Mouse (Mus musculus) lung, embryonic 14.5 days (tissue): ENCODE data around the gene Grip2. TPM values are rescaled to one million over a fixed set of nuclear protein-coding genes. Genes with fewer than 3 reads are reported as not detected.
A peak's percentile ranks its signal among the peaks of the same experiment; 100 is the strongest.

ENCODE experiments used
- ATAC-seq: fragments of 200-750 bp; cut with Nextera tagmentation; 2 replicates; pipeline ENCODE4 v1.8.0; 2017; ENCODE audit warnings: mild to moderate bottlenecking, moderate TSS enrichment, moderate library complexity; ENCODE audit not compliant: insufficient read depth
- DNase-seq: peaks from one replicate; pipeline ENCODE4 v3.0.0-alpha.2; 2015
- H3K27ac ChIP-seq: fragments of 300-500 bp; sonication (generic); 2 replicates; pipeline ENCODE4 v1.5.1; 2014; ENCODE audit warnings: low read depth, mild to moderate bottlenecking, moderate library complexity
- H3K27me3 ChIP-seq: fragments of 300-500 bp; sonication (generic); 2 replicates; pipeline ENCODE4 v1.6.1; 2014; ENCODE audit warnings: low read length, control low read depth; ENCODE audit not compliant: insufficient read depth
- H3K36me3 ChIP-seq: fragments of 300-500 bp; sonication (generic); 2 replicates; pipeline ENCODE4 v1.6.1; 2014; ENCODE audit warnings: control low read depth; ENCODE audit not compliant: insufficient read depth
- H3K4me1 ChIP-seq: fragments of 300-500 bp; sonication (generic); 2 replicates; pipeline ENCODE4 v1.6.1; 2014; ENCODE audit warnings: antibody characterized with exemption, control low read depth; ENCODE audit not compliant: insufficient read depth
- H3K4me2 ChIP-seq: fragments of 300-500 bp; sonication (generic); 2 replicates; pipeline ENCODE4 v1.6.1; 2014; ENCODE audit warnings: mild to moderate bottlenecking
- H3K4me3 ChIP-seq: fragments of 300-500 bp; sonication (generic); 2 replicates; pipeline ENCODE4 v1.5.1; 2014; ENCODE audit warnings: low read depth, low read length
- H3K9ac ChIP-seq: fragments of 300-500 bp; sonication (generic); 2 replicates; pipeline ENCODE4 v1.6.1; 2014
- H3K9me3 ChIP-seq: fragments of 300-500 bp; sonication (generic); 2 replicates; pipeline ENCODE4 v1.6.1; 2016; ENCODE audit warnings: low read depth, low read length, control low read depth
- CTCF ChIP-seq: IDR thresholded peaks from 2 replicates; pipeline ENCODE4 v1.5.1; 2016; ENCODE audit warnings: antibody characterized with exemption, low read depth
- WGBS: fragments of 180-500 bp; shearing (Covaris S2); extraction: QIAGEN DNeasy Blood & Tissue Kit; methylation state at CpG from one replicate; pipeline ENCODE4 v1.1.7; 2014; 5-methylcytosine and 5-hydroxymethylcytosine counted together
- polyA plus RNA-seq: library from polyadenylated mRNA; unstranded; fragments of >200 nt; fragmentation: Nextera tagmentation; extraction: Ambion mirVana; gene quantifications from 2 replicates; pipeline ENCODE4 v1.2.1, GENCODE M21; 2014

Grip2 gene
- polyA plus RNA-seq, 1 experiment from 2014 or later = 0.14 TPM

DNA sequence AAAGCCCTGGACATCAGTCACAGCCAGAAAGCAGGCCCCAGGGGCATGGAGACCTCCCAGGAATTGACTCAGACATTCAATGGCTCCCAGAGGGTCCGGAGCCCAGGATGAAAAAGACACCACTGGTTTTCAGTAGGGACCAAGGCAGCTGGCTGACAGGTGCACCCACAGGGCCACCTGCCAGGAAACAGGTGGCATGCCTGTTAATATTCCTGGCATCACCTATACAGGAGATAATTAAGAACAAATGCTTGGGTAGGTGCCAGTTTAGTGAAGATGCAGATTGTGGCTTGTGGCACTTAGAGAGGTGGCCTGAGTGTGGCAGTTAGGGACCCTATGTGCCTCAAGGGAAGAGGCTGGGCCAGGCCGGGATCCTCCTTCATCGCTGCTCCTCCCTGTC, 13.4 kb downstream of the Grip2 start:
- Histone ChIP-seq H3K27me3 (no peaks in the 10 kb centered on the region), H3K4me1 (no peaks in the 10 kb centered on the region), H3K9me3 (no peaks in the 10 kb centered on the region), H3K4me3 (no peak overlapping the region), H3K36me3 (no peaks in the 10 kb centered on the region), H3K9ac (no peak overlapping the region), H3K27ac (no peak overlapping the region), H3K4me2 (no peak overlapping the region)
- 81% methylated on average over 3 of the region's 3 CpGs for WGBS
- DNase-seq (no peak), ATAC-seq (no peak)
- no peak for TF ChIP-seq CTCF

DNA sequence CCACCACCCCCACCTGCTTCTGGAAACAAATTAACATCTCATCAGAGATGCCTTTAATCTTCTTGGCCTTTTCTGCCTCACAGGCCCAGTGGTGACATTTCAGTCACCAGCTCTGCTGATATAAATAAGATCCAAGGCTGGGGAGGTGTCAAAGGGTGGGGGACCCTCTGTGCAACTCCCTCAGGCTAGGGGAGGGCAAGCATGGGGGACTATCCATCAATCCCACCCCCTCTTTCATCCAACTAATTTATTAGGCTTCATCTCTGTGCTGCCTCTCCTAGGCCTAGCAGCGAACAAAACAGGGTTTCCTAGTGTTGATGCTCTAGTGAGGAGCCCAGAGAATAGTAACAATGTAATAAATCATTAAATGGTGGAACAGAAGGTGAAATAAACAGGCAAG, 17.0 kb downstream of the Grip2 start:
- ATAC-seq (no peak), DNase-seq (no peak)
- Histone ChIP-seq H3K27ac (no peak overlapping the region), H3K36me3 (no peaks in the 10 kb centered on the region), H3K9ac (no peak overlapping the region), H3K27me3 (peaks cover 25% of the 10 kb centered on the region), H3K4me1 (no peaks in the 10 kb centered on the region), H3K9me3 (no peaks in the 10 kb centered on the region), H3K4me3 (no peak overlapping the region), H3K4me2 (no peak overlapping the region)
- WGBS = 31% methylated on average over 1 of the region's 1 CpGs
- no peak for TF ChIP-seq CTCF

DNA sequence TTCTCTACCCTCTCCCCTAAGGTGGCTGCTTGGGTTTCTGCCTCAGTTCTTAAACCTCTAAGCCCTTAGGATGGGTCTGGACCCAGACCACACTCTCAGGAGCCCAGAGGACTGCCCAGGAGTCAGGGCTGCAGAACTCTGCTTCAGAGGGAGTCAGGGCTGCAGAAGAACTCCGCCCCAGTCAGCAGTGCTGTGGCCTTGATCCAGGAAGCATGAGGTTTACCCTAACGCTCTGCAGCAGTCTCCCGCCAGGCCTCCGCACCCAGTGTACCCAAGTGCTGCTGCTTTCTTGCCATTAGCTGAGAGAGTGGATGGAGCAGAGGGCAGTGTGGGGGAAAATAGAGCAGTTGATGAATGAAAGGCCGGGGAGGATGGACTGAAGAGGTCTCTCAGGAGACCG, 19.0 kb downstream of the Grip2 start:
- Histone ChIP-seq H3K9ac (no peak overlapping the region), H3K27me3 (peaks cover 25% of the 10 kb centered on the region), H3K4me2 (no peak overlapping the region), H3K9me3 (no peaks in the 10 kb centered on the region), H3K4me1 (no peaks in the 10 kb centered on the region), H3K36me3 (no peaks in the 10 kb centered on the region), H3K27ac (no peak overlapping the region), H3K4me3 (no peak overlapping the region)
- WGBS = 37% methylated on average over 6 of the region's 6 CpGs
- DNase-seq = no peak
- ATAC-seq = no peak
- TF ChIP-seq CTCF = no peak

DNA sequence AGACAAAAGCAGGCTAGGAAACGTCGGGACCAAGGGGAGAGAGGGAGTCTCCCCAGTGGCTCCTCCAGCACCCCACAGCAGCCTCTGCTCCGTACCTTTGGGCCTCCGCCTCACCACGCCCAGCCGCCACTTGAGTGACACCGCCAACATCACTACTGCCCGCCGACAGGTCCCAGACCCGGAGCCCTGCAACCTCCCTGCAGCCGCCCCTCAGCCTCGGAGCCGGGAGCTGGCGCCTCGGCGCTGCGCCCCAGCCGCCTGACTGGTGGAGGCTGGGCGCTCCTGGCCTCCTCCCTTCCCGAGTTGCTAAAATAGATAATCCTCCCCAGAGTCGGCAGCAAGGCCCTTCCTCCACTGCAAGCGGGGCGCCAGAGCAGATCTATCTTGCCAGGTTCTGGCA, 19.9 kb downstream of the Grip2 start:
- 0 out of 2 replicates have a peak overlapping the region, but pooled peaks have one; percentile 17 for H3K9ac ChIP-seq
- ATAC-seq (peak; percentile 49; the same call in 1 of the 2 replicates), DNase-seq (peak; percentile 29)
- TF ChIP-seq CTCF = no peak
- no peak overlapping the region for H3K27ac ChIP-seq
- no peaks in the 10 kb centered on the region for H3K4me1 ChIP-seq
- H3K36me3 ChIP-seq = no peaks in the 10 kb centered on the region
- 4% methylated on average over 23 of the region's 23 CpGs for WGBS
- H3K4me3 ChIP-seq = peak overlapping the region; percentile 20
- H3K4me2 ChIP-seq = peak overlapping the region; percentile 48
- peaks cover 25% of the 10 kb centered on the region for H3K27me3 ChIP-seq
- no peaks in the 10 kb centered on the region for H3K9me3 ChIP-seq

DNA sequence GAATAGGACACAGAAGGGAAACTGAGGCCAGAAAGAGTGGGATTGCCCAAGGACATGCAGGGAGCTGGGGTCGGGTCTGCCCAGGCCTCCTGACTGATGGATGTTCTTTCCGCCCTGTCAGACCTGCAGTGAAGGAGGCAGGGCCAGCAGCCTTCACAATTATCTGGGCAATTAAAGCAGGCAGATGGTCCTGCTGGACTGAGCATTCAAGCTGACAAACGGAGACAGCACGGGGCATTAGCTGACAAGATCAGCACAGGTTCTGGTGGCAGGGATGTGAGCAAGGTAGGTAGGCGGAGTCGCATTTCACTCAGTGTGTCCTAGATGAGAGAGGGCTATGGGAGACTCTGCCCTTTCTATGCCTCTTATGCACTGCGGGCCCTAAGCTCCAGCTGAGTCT, 22.9 kb downstream of the Grip2 start:
- H3K9me3 ChIP-seq = no peaks in the 10 kb centered on the region
- H3K9ac ChIP-seq = no peak overlapping the region
- H3K4me1 ChIP-seq = no peaks in the 10 kb centered on the region
- no peak overlapping the region for H3K4me3 ChIP-seq
- no peak for TF ChIP-seq CTCF
- H3K27ac ChIP-seq = no peak overlapping the region
- H3K27me3 ChIP-seq = peaks cover 25% of the 10 kb centered on the region
- DNase-seq (no peak), ATAC-seq (no peak)
- 40% methylated on average over 7 of the region's 7 CpGs for WGBS
- H3K36me3 ChIP-seq = no peaks in the 10 kb centered on the region
- no peak overlapping the region for H3K4me2 ChIP-seq

DNA sequence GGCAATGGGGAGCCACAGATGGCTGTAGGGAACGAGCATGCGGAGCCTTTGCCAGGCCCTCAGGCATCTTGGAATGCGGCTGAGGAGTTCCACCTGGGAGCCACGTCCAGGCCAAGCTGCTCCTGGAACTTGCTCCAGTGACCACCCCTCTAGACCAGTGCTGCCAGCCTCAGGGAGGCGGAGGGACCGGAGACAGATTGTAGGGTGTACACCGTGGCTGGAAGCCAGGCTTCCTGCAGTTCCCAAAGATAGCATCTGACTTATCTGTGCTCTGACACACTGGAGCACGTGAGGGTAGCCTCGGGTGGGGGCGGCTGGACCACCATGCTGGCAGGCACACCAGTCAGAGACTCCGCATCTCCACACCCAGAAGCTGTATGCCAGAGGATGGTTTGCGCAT, 28.6 kb downstream of the Grip2 start:
- Histone ChIP-seq H3K4me3 (no peak overlapping the region), H3K27me3 (no peaks in the 10 kb centered on the region), H3K9me3 (no peaks in the 10 kb centered on the region), H3K27ac (no peak overlapping the region), H3K36me3 (no peaks in the 10 kb centered on the region), H3K9ac (no peak overlapping the region), H3K4me1 (no peaks in the 10 kb centered on the region), H3K4me2 (no peak overlapping the region)
- 47% methylated on average over 12 of the region's 12 CpGs for WGBS
- no peak for TF ChIP-seq CTCF
- no peak for DNase-seq
- no peak for ATAC-seq

DNA sequence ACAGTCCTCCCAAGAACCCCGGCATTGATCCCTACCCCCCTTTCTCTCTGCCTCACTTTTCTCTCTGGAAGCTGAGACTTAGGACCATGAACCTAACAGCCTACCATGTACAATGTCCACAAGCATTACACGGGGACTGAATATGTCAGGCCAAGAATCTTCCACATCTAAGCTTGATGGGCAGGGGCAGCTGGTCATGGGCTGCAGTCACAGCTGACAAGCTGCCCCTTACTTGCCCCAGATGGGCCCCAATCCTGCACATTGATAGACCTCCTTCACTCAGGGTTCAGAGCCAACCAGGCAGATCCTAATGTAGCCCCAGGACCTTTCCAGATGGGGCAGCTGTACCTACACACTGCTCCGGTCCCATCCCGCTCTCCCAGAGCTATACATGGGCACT, 30.3 kb downstream of the Grip2 start:
- H3K27ac ChIP-seq = no peak overlapping the region
- no peak for ATAC-seq
- no peak for TF ChIP-seq CTCF
- no peak for DNase-seq
- no peaks in the 10 kb centered on the region for H3K4me1 ChIP-seq
- 88% methylated on average over 4 of the region's 4 CpGs for WGBS
- H3K9ac ChIP-seq = no peak overlapping the region
- no peak overlapping the region for H3K4me3 ChIP-seq
- H3K4me2 ChIP-seq = no peak overlapping the region
- no peaks in the 10 kb centered on the region for H3K9me3 ChIP-seq
- no peaks in the 10 kb centered on the region for H3K36me3 ChIP-seq
- no peaks in the 10 kb centered on the region for H3K27me3 ChIP-seq

DNA sequence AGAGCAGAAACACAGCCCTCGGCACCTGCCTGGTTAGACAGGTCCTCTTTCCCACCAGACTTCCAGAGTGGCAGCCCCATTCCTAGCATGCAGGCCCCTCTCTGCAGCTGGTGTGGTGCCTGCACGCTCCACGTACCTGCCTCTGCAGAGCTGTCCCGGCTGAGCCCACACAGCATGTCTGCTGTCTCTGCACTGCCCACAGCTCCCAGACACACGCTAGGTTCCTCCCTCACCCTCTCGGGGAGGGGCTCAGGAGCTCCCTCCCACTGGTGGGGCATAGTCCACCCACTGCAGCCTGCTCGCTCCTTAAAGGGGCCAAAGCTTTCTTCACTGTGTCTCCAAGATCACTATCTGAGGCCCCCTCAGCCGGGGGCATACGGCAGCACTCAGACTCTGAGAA, 31.0 kb downstream of the Grip2 start:
- WGBS = 35% methylated on average over 9 of the region's 9 CpGs
- Histone ChIP-seq H3K36me3 (no peaks in the 10 kb centered on the region), H3K9me3 (no peaks in the 10 kb centered on the region), H3K9ac (no peak overlapping the region), H3K27me3 (no peaks in the 10 kb centered on the region), H3K4me3 (no peak overlapping the region), H3K4me1 (no peaks in the 10 kb centered on the region), H3K4me2 (no peak overlapping the region), H3K27ac (no peak overlapping the region)
- TF ChIP-seq CTCF = no peak
- no peak for ATAC-seq
- DNase-seq = no peak
